Comparison of ENCODE assay signal across 9 mouse cellular contexts in genomic region chr14:16328959-16329480, GRCm38 (mm10). TPM values are rescaled to one million over a fixed set of nuclear protein-coding genes. Genes with fewer than 3 reads are reported as not detected.
DNase-seq lines count a peak whose midpoint lies in the region; ATAC-seq and TF ChIP-seq lines count a peak whose summit lies in the region.
"Had no signal": no experiment of that assay in that cellular context is flagged by ENCODE, and none has a peak within 500 bp of the region (broad histone marks: within the 10 kb centered on the region; RNA-seq: fewer than 3 reads in every experiment).

No protein-coding gene starts in this region.

- H3K27ac ChIP-seq in hindbrain, embryonic 11.5 days (ENCODE audit: low read depth, low read length): peak overlapping the region; percentile 6; the same call in 1 of the 2 replicates
- no peak overlapping the region for H3K27ac ChIP-seq in hindbrain, postnatal 0 days
- H3K27ac ChIP-seq in ES-E14 (ENCODE audit: insufficient read depth, low read depth, low read length, poor library complexity, severe bottlenecking): peak overlapping the region; percentile 18; the same call in 1 of the 2 replicates
- peak overlapping the region; percentile 93 for H3K27ac ChIP-seq in limb, embryonic 13.5 days

- H3K9ac ChIP-seq in hindbrain, embryonic 11.5 days (ENCODE audit: low read depth, low read length): no peak overlapping the region
- H3K9ac ChIP-seq in hindbrain, postnatal 0 days (replicated peaks; ENCODE audit: low read length): no peak overlapping the region
- no peak overlapping the region for H3K9ac ChIP-seq in ES-E14 (ENCODE audit: insufficient read depth, low read depth, low read length, poor library complexity, severe bottlenecking)
- H3K9ac ChIP-seq in limb, embryonic 13.5 days: 0 out of 2 replicates have a peak overlapping the region, but pooled peaks have one; percentile 39

- H3K9me3 ChIP-seq in hindbrain, embryonic 11.5 days (ENCODE audit: control insufficient read depth, low read length): no peaks in the 10 kb centered on the region
- H3K9me3 ChIP-seq in hindbrain, postnatal 0 days (ENCODE audit: low read length): no peaks in the 10 kb centered on the region
- H3K9me3 ChIP-seq in ES-E14 (ENCODE audit: control insufficient read depth, insufficient read depth, low read depth, low read length): no peaks in the 10 kb centered on the region
- H3K9me3 ChIP-seq in limb, embryonic 13.5 days: no peaks in the 10 kb centered on the region

- no peak overlapping the region for H3K4me2 ChIP-seq in hindbrain, embryonic 11.5 days (replicated peaks; ENCODE audit: low read depth, low read length)
- no peak overlapping the region for H3K4me2 ChIP-seq in hindbrain, postnatal 0 days (ENCODE audit: low read depth, low read length)
- H3K4me2 ChIP-seq in limb, embryonic 13.5 days (replicated peaks): peak overlapping the region; percentile 19

- WGBS in hindbrain, embryonic 11.5 days: 33% methylated on average over 5 of the region's 5 CpGs
- 28% methylated on average over 5 of the region's 5 CpGs for WGBS in hindbrain, postnatal 0 days
- 35% methylated on average over 5 of the region's 5 CpGs for WGBS in limb, embryonic 13.5 days

- DNase-seq in hindbrain, embryonic 11.5 days (ENCODE audit: low spot score): no peak
- DNase-seq in hindbrain, postnatal 0 days (ENCODE audit: low spot score): no peak
- no peak for DNase-seq in ES-E14 (ENCODE audit: low read depth, low spot score)
- DNase-seq in brain, embryonic 14.5 days (ENCODE audit: low read depth): peak; percentile 12
- no peak for DNase-seq in cerebellum, adult 9-10 months
- DNase-seq: right cerebral cortex, adult 18-20 months; thymus, adult 2 months had no signal

- H3K36me3 ChIP-seq in hindbrain, embryonic 11.5 days (ENCODE audit: control insufficient read depth, insufficient read depth, low read length): no peaks in the 10 kb centered on the region
- H3K36me3 ChIP-seq in hindbrain, postnatal 0 days (ENCODE audit: insufficient read depth, low read length): no peaks in the 10 kb centered on the region
- H3K36me3 ChIP-seq in ES-E14 (ENCODE audit: control insufficient read depth, insufficient read depth, low read length, poor library complexity, severe bottlenecking): no peaks in the 10 kb centered on the region
- H3K36me3 ChIP-seq in limb, embryonic 13.5 days: no peaks in the 10 kb centered on the region

- in situ Hi-C loops in ES-E14 (cut with MboI; ENCODE audit: low sequenced_read_pairs in 2 of 2, unreplicated experiment in 2 of 2): no loop called here

- ATAC-seq in hindbrain, embryonic 11.5 days (ENCODE audit: low FRiP score): 0 out of 2 replicates have a peak, but pooled peaks have one; percentile 4
- ATAC-seq in hindbrain, postnatal 0 days: no peak
- ATAC-seq in limb, embryonic 13.5 days (ENCODE audit: low FRiP score, low read depth): peak; percentile 1; the same call in 1 of the 2 replicates
- no peak for ATAC-seq in megakaryocyte, adult 5-6 weeks (ENCODE audit: poor library complexity, severe bottlenecking)

- no peaks in the 10 kb centered on the region for H3K4me1 ChIP-seq in hindbrain, embryonic 11.5 days (replicated peaks; ENCODE audit: control insufficient read depth, insufficient read depth, low read length)
- no peaks in the 10 kb centered on the region for H3K4me1 ChIP-seq in hindbrain, postnatal 0 days (ENCODE audit: insufficient read depth, low read length)
- H3K4me1 ChIP-seq in ES-E14 (ENCODE audit: control insufficient read depth in 2 of 2, insufficient read depth in 2 of 2, low read length in 2 of 2, poor library complexity in 1 of 2): peaks cover 0 to 6% of the 10 kb centered on the region in 2 experiments; a peak in 2 of 4 replicates
- peaks cover 18% of the 10 kb centered on the region for H3K4me1 ChIP-seq in limb, embryonic 13.5 days

- H3K27me3 ChIP-seq in hindbrain, embryonic 11.5 days (ENCODE audit: control insufficient read depth, insufficient read depth, low read length): no peaks in the 10 kb centered on the region
- no peaks in the 10 kb centered on the region for H3K27me3 ChIP-seq in hindbrain, postnatal 0 days (ENCODE audit: insufficient read depth, low read length)
- no peaks in the 10 kb centered on the region for H3K27me3 ChIP-seq in limb, embryonic 13.5 days

- TF ChIP-seq CTCF in hindbrain, postnatal 0 days (IDR thresholded peaks at IDR 0.05; ENCODE audit: low read depth): no peak
- TF ChIP-seq CTCF in brain, embryonic 14.5 days (IDR thresholded peaks at IDR 0.05; ENCODE audit: borderline replicate concordance, extremely low read depth, insufficient read depth, insufficient read length): no peak

- H3K4me3 ChIP-seq in hindbrain, embryonic 11.5 days (ENCODE audit: low read depth, low read length): no peak overlapping the region
- H3K4me3 ChIP-seq in hindbrain, postnatal 0 days (ENCODE audit: low read length): no peak overlapping the region
- H3K4me3 ChIP-seq in ES-E14 (ENCODE audit: insufficient read depth in 1 of 2, low read depth in 1 of 2, low read length in 2 of 2, poor library complexity in 1 of 2, severe bottlenecking in 1 of 2): 0 out of 4 replicates have a peak overlapping the region, but pooled peaks of 1 of the 2 experiments have one; percentile 20
- H3K4me3 ChIP-seq in limb, embryonic 13.5 days: no peak overlapping the region

- TF ChIP-seq POLR2A in brain, embryonic 14.5 days (IDR thresholded peaks at IDR 0.05; ENCODE audit: borderline replicate concordance, extremely low read depth, insufficient read depth, insufficient read length, poor library complexity, severe bottlenecking): no peak

TF ChIP-seq in ES-E14, 5 proteins besides CTCF, POLR2A, EP300 and RAD21:
- TF ChIP-seq ZNF384 (IDR thresholded peaks at IDR 0.05; ENCODE audit: low read depth, low read length) (no peak), CHD2 (IDR thresholded peaks at IDR 0.05; ENCODE audit: low read depth, low read length) (no peak), HCFC1 (IDR thresholded peaks at IDR 0.05; ENCODE audit: borderline replicate concordance, insufficient read depth, low read length) (no peak), ZC3H11A (IDR thresholded peaks at IDR 0.05; ENCODE audit: borderline replicate concordance, low read depth, low read length) (no peak), MAFK (IDR thresholded peaks at IDR 0.05; ENCODE audit: insufficient read depth, low read depth, low read length) (no peak)
TF ChIP-seq in ES-E14: peak in this region for 0.

RNA-seq across cellular contexts. Expression of gene Top2b, which starts 36.0 kb away (rescaled TPM):
- polyA plus RNA-seq in hindbrain, embryonic 11.5 days (2014; fragmentation: Nextera tagmentation; extraction: Ambion mirVana): 137 and 154 TPM in 2 replicates
- total RNA-seq in hindbrain, postnatal 0 days (2014; rRNA removed): 79.0 and 93.3 TPM in 2 replicates
- polyA plus RNA-seq in hindbrain, postnatal 0 days (2015; fragmentation: Nextera tagmentation; extraction: Ambion mirVana): 40.9 and 42.6 TPM in 2 replicates
- total RNA-seq in ES-E14 (2012; rRNA removed): 13.2 and 27.1 TPM in 2 replicates
- polyA plus RNA-seq in brain, embryonic 14.5 days (2012; rRNA removed): 111 and 136 TPM in 2 replicates
- 66.0 and 69.8 TPM in 2 replicates for polyA plus RNA-seq in limb, embryonic 13.5 days (2015; fragmentation: Nextera tagmentation; extraction: Ambion mirVana)
- total RNA-seq in megakaryocyte, adult 5-6 weeks (2015): 99.8 and 125 TPM in 2 replicates
- total RNA-seq in megakaryocyte, adult 5-6 weeks (2017): 107 and 119 TPM in 2 replicates

Comparison
In these comparisons a context has a peak if more than half of its experiments do, and no peak if none do; other contexts are left out.
1. ATAC-seq: peak in hindbrain, embryonic 11.5 days (single experiment) and limb, embryonic 13.5 days (single experiment); none in hindbrain, postnatal 0 days (single experiment) and megakaryocyte, adult 5-6 weeks (single experiment).